Mouse (Mus musculus): ENCODE results near the gene Gstt3. TPM values are rescaled to one million over a fixed set of nuclear protein-coding genes. Genes with fewer than 3 reads are reported as not detected.

Gstt3 gene
- total and polyA plus RNA-seq, 3 experiments: 72.3 to 163 (median 109) TPM

GRCm38 (mm10) chr10:75828500-75828931 is 47.3 kb upstream of the Gstt3 start:
- H3K27me3 ChIP-seq (replicated peaks): no peaks in the 10 kb centered on the region
- peaks cover 3 to 54% of the 10 kb centered on the region in 2 experiments; a peak in 2 of 4 replicates for H3K4me1 ChIP-seq (ENCODE audit: control insufficient read depth in 1 of 2, insufficient read depth in 2 of 2)
- no peak for TF ChIP-seq TBP (conservative IDR thresholded peaks at IDR 0.05; ENCODE audit: low read depth, low read length)
- no peak for TF ChIP-seq POLR2A (IDR thresholded peaks at IDR 0.05; ENCODE audit: low read depth, low read length)
- TF ChIP-seq HCFC1 (IDR thresholded peaks at IDR 0.05; ENCODE audit: low read depth, low read length): no peak
- no peak for TF ChIP-seq E2F4 (IDR thresholded peaks at IDR 0.05; ENCODE audit: insufficient replicate concordance, low read depth, low read length)
- no peak for TF ChIP-seq ETS1 (conservative IDR thresholded peaks at IDR 0.05; ENCODE audit: low read depth, low read length)
- no peak for TF ChIP-seq EP300 (IDR thresholded peaks at IDR 0.05; ENCODE audit: low read length)
- TF ChIP-seq SMC3 (IDR thresholded peaks at IDR 0.05; ENCODE audit: low read depth, low read length): no peak
- TF ChIP-seq JUND (conservative IDR thresholded peaks at IDR 0.05; ENCODE audit: low read depth, low read length): no peak
- TF ChIP-seq TCF12 (IDR thresholded peaks at IDR 0.05; ENCODE audit: low read depth, low read length): no peak
- no peak for TF ChIP-seq ZMIZ1 (IDR thresholded peaks at IDR 0.05; ENCODE audit: low read depth, low read length)
- TF ChIP-seq ELF1 (IDR thresholded peaks at IDR 0.05; ENCODE audit: low read depth, low read length): no peak
- no peak for TF ChIP-seq MAFK (IDR thresholded peaks at IDR 0.05; ENCODE audit: insufficient replicate concordance, low read length)
- no peak for TF ChIP-seq CTCF (conservative IDR thresholded peaks at IDR 0.05 in 1 of 2, IDR thresholded peaks at IDR 0.05 in 1 of 2; ENCODE audit: low read depth in 2 of 2, low read length in 2 of 2)
- H3K9ac ChIP-seq (ENCODE audit: insufficient read depth, low read depth): no peak overlapping the region
- peaks cover 33% of the 10 kb centered on the region for H3K9me3 ChIP-seq (replicated peaks; ENCODE audit: low read length)
- H3K36me3 ChIP-seq (replicated peaks in 1 of 2; ENCODE audit: control insufficient read depth in 1 of 2, insufficient read depth in 1 of 2, low read length in 1 of 2): peaks cover 0 to 12% of the 10 kb centered on the region in 2 experiments
- in situ Hi-C loops (cut with MboI; ENCODE audit: low pct_ligation_motif_present, low pct_unique_long_range_greater_than_20kb, low sequenced_read_pairs): loop anchor here (5.0 kb wide), 1 partner anchor 46 kb away; the partner anchor contains the start of genes Gm20441 and Gstt3
- H3K79me2 ChIP-seq (replicated peaks; ENCODE audit: control insufficient read depth, extremely low read depth, insufficient read depth, poor library complexity, severe bottlenecking): no peaks in the 10 kb centered on the region
- dilution Hi-C loops (cut with MboI; ENCODE audit: extremely low pct_ligation_motif_present, extremely low pct_unique_long_range_greater_than_20kb, low sequenced_read_pairs): no loop called here
- no peak for DNase-seq (ENCODE audit: extremely low read depth)
- no peak overlapping the region for H3K4me3 ChIP-seq (replicated peaks in 1 of 3; ENCODE audit: low read depth in 2 of 3, low read length in 2 of 3, poor library complexity in 1 of 3)
- no peak overlapping the region for H3K27ac ChIP-seq (ENCODE audit: insufficient read depth, low read depth)
- H3K4me2 ChIP-seq (ENCODE audit: insufficient read depth, low read depth, poor library complexity, severe bottlenecking): no peak overlapping the region

- H3K36me3 ChIP-seq (replicated peaks in 1 of 2; ENCODE audit: control insufficient read depth in 1 of 2, insufficient read depth in 1 of 2, low read length in 1 of 2): peaks cover 0 to 12% of the 10 kb centered on the region in 2 experiments
- H3K9me3 ChIP-seq (replicated peaks; ENCODE audit: low read length): peaks cover 36% of the 10 kb centered on the region
- dilution Hi-C loops (cut with MboI; ENCODE audit: extremely low pct_ligation_motif_present, extremely low pct_unique_long_range_greater_than_20kb, low sequenced_read_pairs) (no loop called here), in situ Hi-C loops (cut with MboI; ENCODE audit: low pct_ligation_motif_present, low pct_unique_long_range_greater_than_20kb, low sequenced_read_pairs) (loop anchor here (5.0 kb wide), 1 partner anchor 46 kb away; the partner anchor contains the start of genes Gm20441 and Gstt3)
- H3K27me3 ChIP-seq (replicated peaks): no peaks in the 10 kb centered on the region
- no peaks in the 10 kb centered on the region for H3K79me2 ChIP-seq (replicated peaks; ENCODE audit: control insufficient read depth, extremely low read depth, insufficient read depth, poor library complexity, severe bottlenecking)
- H3K4me3 ChIP-seq (replicated peaks in 1 of 3; ENCODE audit: low read depth in 2 of 3, low read length in 2 of 3, poor library complexity in 1 of 3): no peak overlapping the region
- no peak for DNase-seq (ENCODE audit: extremely low read depth)
- no peak overlapping the region for H3K9ac ChIP-seq (ENCODE audit: insufficient read depth, low read depth)
- no peak overlapping the region for H3K27ac ChIP-seq (ENCODE audit: insufficient read depth, low read depth)
- peaks cover 3 to 53% of the 10 kb centered on the region in 2 experiments; a peak in 2 of 4 replicates for H3K4me1 ChIP-seq (ENCODE audit: control insufficient read depth in 1 of 2, insufficient read depth in 2 of 2)
- H3K4me2 ChIP-seq (ENCODE audit: insufficient read depth, low read depth, poor library complexity, severe bottlenecking): no peak overlapping the region
- TF ChIP-seq MXI1 (IDR thresholded peaks at IDR 0.05; ENCODE audit: low read depth, low read length) (no peak), UBTF (IDR thresholded peaks at IDR 0.05; ENCODE audit: low read depth, low read length) (no peak), MEF2A (IDR thresholded peaks at IDR 0.05; ENCODE audit: borderline replicate concordance, low read depth, low read length) (no peak), CHD2 (IDR thresholded peaks at IDR 0.05; ENCODE audit: low read length) (no peak), HCFC1 (IDR thresholded peaks at IDR 0.05; ENCODE audit: low read depth, low read length) (no peak), JUN (IDR thresholded peaks at IDR 0.05; ENCODE audit: insufficient read depth, low read depth, low read length) (no peak), CHD1 (IDR thresholded peaks at IDR 0.05; ENCODE audit: low read depth, low read length) (no peak)
Measured at GRCm38 (mm10) chr10:75827668-75828360, 46.6 kb upstream of the Gstt3 start.
